Mouse (Mus musculus): ENCODE measurements at regions not wholly inside any gene's neighbourhood (a gene's known extent, or its start where the extent isn't known, plus 50 kb on each side); places are given as distances from the start of the nearest gene placed in this dataset.
A peak's percentile ranks its signal among the peaks of the same experiment; 100 is the strongest.
"Not testable (repeated sequence)": the region's sequence is repeated elsewhere in the genome, so short reads cannot be mapped to it uniquely, and the experiment has no call there.

DNA sequence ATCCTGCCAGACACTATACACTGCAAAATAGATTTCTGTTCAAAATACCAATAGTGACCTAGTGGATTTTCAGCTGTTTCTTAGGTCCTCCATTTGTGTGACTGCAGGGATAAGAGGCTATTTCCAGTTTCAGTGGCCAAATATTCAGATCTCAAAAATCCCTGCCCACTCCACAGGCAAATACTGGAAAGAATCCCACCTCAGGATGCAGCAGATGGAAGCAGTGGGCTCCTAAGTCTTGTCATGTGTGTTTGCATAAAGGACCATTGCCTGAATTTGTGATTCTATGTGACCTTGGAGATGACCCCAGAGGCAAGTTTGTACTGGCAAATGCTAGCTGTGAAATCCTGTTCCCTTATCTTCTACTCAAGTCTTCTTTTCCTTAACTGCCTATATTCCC lies 175.2 kb upstream of the Thrb start:
- no peaks in the 10 kb centered on the region for H3K36me3 ChIP-seq (ENCODE audit: control insufficient read depth, insufficient read depth, low read length)
- intact Hi-C loops (cut with DNase I): no loop called here
- no peak overlapping the region for H3K4me3 ChIP-seq
- no peaks in the 10 kb centered on the region for H3K4me1 ChIP-seq (ENCODE audit: control insufficient read depth, insufficient read depth, low read length)
- H3K27me3 ChIP-seq (ENCODE audit: control insufficient read depth, insufficient read depth, low read length): no peaks in the 10 kb centered on the region
- no peak overlapping the region for H3K9ac ChIP-seq (ENCODE audit: low read depth, low read length)
- H3K79me2 ChIP-seq (replicated peaks; ENCODE audit: control insufficient read depth, insufficient read depth, low read length): no peaks in the 10 kb centered on the region
- H3K27ac ChIP-seq: no peak overlapping the region
- TF ChIP-seq EP300 (IDR thresholded peaks at IDR 0.05; ENCODE audit: insufficient read depth, low read depth, low read length) (no peak), POLR2A (IDR thresholded peaks at IDR 0.05; ENCODE audit: insufficient read depth, low read depth, low read length) (no peak), CTCF (IDR thresholded peaks at IDR 0.05) (no peak)
- no peak for DNase-seq

DNA sequence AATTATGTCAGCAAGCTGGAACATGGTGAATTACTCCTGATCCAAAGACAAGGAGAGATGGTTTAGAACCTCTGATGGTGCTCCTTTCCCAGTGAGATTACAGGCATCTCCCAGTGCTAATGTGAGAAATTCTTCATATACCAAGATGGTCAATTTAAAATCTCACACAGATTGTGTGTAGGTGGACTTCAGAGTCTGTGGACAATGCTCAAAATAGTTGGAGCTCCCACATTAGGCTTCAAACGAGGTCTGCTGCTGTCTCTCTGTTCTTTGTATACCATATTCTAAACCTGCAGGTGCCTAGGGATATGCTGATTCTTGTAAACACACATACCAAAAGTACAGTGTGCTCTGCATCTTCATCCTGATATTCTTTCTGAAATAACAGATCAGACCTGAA lies 146.3 kb upstream of the Thrb start:
- no peak for TF ChIP-seq CTCF (IDR thresholded peaks at IDR 0.05)
- no peaks in the 10 kb centered on the region for H3K27me3 ChIP-seq (ENCODE audit: control insufficient read depth, insufficient read depth, low read length)
- no peak overlapping the region for H3K4me3 ChIP-seq
- 33% methylated on average over 1 of the region's 1 CpGs for WGBS
- intact Hi-C loops (cut with DNase I): no loop called here
- no peak overlapping the region for H3K9ac ChIP-seq (ENCODE audit: low read depth, low read length)
- DNase-seq: no peak
- no peak overlapping the region for H3K27ac ChIP-seq
- no peaks in the 10 kb centered on the region for H3K4me1 ChIP-seq (ENCODE audit: control insufficient read depth, insufficient read depth, low read length)
- no peaks in the 10 kb centered on the region for H3K79me2 ChIP-seq (replicated peaks; ENCODE audit: control insufficient read depth, insufficient read depth, low read length)
- no peaks in the 10 kb centered on the region for H3K36me3 ChIP-seq (ENCODE audit: control insufficient read depth, insufficient read depth, low read length)

DNA sequence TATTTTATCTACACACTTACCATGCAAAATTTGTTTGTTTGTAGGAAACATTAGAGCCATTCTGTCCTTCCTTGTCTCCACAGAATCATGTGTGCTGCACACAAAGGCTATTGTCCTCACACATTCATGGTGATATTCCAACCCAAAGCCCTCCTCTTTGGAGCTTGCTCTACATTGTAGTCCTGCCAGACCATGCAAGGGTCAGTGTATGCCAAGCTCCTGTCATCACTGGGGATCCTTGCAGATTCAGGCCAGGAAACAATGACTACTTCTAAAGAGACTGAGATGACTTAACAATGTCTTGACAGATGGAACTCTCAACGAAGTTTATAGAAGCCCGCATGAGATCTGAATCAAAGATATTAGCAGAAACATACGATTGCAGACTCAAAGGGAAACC lies 137.4 kb upstream of the Thrb start:
- Histone ChIP-seq H3K9ac (ENCODE audit: low read depth, low read length) (no peak overlapping the region), H3K27me3 (ENCODE audit: control insufficient read depth, insufficient read depth, low read length) (no peaks in the 10 kb centered on the region), H3K36me3 (ENCODE audit: control insufficient read depth, insufficient read depth, low read length) (no peaks in the 10 kb centered on the region), H3K4me3 (no peak overlapping the region), H3K4me1 (ENCODE audit: control insufficient read depth, insufficient read depth, low read length) (peaks cover 1% of the 10 kb centered on the region; the same call in 1 of the 2 replicates), H3K79me2 (replicated peaks; ENCODE audit: control insufficient read depth, insufficient read depth, low read length) (no peaks in the 10 kb centered on the region), H3K27ac (no peak overlapping the region)
- peak; percentile 15 to 17 for DNase-seq
- intact Hi-C loops (cut with DNase I): no loop called here
- WGBS: 54% methylated on average over 3 of the region's 3 CpGs
- TF ChIP-seq CTCF (IDR thresholded peaks at IDR 0.05) (no peak), POLR2A (IDR thresholded peaks at IDR 0.05; ENCODE audit: insufficient read depth, low read depth, low read length) (no peak), EP300 (IDR thresholded peaks at IDR 0.05; ENCODE audit: insufficient read depth, low read depth, low read length) (no peak)

DNA sequence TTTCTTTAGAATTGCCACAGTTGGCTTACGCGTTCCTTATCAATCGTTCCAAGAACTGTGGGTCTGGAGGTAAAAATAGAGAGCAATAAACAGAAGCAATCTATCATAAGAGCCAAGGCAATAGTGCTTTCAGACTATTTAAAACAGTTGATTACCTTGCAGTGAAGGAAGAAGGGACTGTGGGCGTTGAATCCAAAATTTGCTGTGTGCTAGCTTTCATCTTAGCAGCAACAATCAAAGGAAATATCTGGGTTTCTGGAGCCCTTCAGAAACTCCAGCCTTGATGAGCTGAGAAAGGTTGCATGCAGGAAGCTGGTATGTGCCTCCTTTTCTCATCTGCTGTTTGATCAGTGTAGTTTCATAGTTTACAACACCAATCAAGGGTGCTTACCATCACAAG lies 136.1 kb upstream of the Thrb start:
- no peak overlapping the region for H3K27ac ChIP-seq
- 75% methylated on average over 4 of the region's 4 CpGs for WGBS
- no peak overlapping the region for H3K9ac ChIP-seq (ENCODE audit: low read depth, low read length)
- H3K27me3 ChIP-seq (ENCODE audit: control insufficient read depth, insufficient read depth, low read length): no peaks in the 10 kb centered on the region
- H3K4me1 ChIP-seq (ENCODE audit: control insufficient read depth, insufficient read depth, low read length): peaks cover 1% of the 10 kb centered on the region; the same call in 1 of the 2 replicates
- DNase-seq: no peak
- TF ChIP-seq POLR2A (IDR thresholded peaks at IDR 0.05; ENCODE audit: insufficient read depth, low read depth, low read length): no peak
- TF ChIP-seq CTCF (IDR thresholded peaks at IDR 0.05): no peak
- TF ChIP-seq EP300 (IDR thresholded peaks at IDR 0.05; ENCODE audit: insufficient read depth, low read depth, low read length): no peak
- H3K79me2 ChIP-seq (replicated peaks; ENCODE audit: control insufficient read depth, insufficient read depth, low read length): no peaks in the 10 kb centered on the region
- H3K36me3 ChIP-seq (ENCODE audit: control insufficient read depth, insufficient read depth, low read length): no peaks in the 10 kb centered on the region
- intact Hi-C loops (cut with DNase I): no loop called here
- no peak overlapping the region for H3K4me3 ChIP-seq

DNA sequence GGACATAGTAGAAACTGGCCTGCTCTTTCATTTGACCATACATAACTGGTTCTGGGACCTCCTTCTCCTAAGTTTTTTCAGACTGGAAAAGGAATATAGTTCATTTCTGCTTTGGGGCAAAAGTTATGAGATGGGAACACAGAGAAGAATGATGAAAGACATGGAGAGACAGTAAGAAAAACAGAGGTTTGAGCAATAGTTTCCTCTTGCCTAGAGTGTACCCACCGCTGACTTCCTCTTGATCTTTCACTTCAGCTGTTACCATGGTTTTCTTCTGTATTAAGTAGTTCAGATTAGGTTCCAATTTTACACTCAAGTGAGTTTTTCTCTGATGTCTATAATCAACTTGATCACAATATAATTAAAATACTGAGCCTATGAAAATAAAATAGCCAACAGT lies 120.7 kb upstream of the Thrb start:
- intact Hi-C loops (cut with DNase I): no loop called here

DNA sequence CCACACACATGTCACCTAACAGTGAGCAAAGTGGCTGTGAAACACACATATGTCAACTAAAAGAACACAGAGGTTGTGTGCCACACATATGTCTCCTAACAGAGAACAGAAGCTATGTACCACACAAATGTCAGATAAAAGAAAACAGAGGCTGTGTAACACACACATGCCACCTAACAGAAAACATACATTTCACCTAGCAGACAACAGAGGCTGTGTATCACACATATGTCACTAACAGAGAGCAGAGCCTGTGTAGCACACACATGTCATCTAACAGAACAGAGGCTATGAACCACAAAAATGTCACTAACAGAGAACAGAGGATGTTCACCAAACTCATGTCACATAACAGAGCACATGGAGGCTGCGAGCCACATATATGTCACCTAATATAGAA lies 103.6 kb upstream of the Thrb start:
- 82% methylated on average over 1 of the region's 1 CpGs for whole genome bisulfite sequencing
- intact Hi-C loops (cut with DNase I): no loop called here
- H3K27me3 ChIP-seq (ENCODE audit: control insufficient read depth, insufficient read depth, low read length): no peaks in the 10 kb centered on the region

More for the DNA sequence above, 120.7 kb upstream of the Thrb start:
- Histone ChIP-seq H3K4me1 (ENCODE audit: control insufficient read depth, insufficient read depth, low read length) (no peaks in the 10 kb centered on the region), H3K79me2 (replicated peaks; ENCODE audit: control insufficient read depth, insufficient read depth, low read length) (no peaks in the 10 kb centered on the region), H3K27me3 (ENCODE audit: control insufficient read depth, insufficient read depth, low read length) (no peaks in the 10 kb centered on the region), H3K27ac (no peak overlapping the region), H3K36me3 (ENCODE audit: control insufficient read depth, insufficient read depth, low read length) (no peaks in the 10 kb centered on the region), H3K9ac (ENCODE audit: low read depth, low read length) (no peak overlapping the region), H3K4me3 (no peak overlapping the region)
- WGBS: 59% methylated on average over 1 of the region's 1 CpGs
- TF ChIP-seq POLR2A (IDR thresholded peaks at IDR 0.05; ENCODE audit: insufficient read depth, low read depth, low read length): no peak
- TF ChIP-seq CTCF (IDR thresholded peaks at IDR 0.05): no peak
- no peak for TF ChIP-seq EP300 (IDR thresholded peaks at IDR 0.05; ENCODE audit: insufficient read depth, low read depth, low read length)
- DNase-seq: no peak

DNA sequence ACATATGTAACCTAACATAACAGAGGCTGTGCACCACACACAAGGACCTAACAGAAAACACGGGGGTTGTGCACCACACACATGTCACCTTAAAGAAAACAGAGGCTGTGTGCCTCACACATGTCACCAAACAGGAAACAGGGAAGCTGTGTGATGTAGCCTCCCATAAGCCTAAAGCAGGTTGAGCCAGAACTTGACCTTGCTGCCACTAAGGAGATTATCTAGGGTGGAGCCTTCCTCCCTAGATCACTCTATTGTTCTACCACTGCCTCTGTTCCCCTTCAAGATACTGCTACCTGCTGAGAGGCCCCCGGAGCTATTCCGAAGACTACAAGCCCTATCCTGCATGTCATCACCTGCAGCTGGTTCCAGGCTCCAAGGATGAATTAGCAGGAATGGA lies 100.1 kb upstream of the Thrb start:
- H3K4me1 ChIP-seq (ENCODE audit: control insufficient read depth, insufficient read depth, low read length); H3K9ac ChIP-seq (ENCODE audit: low read depth, low read length); H3K27me3 ChIP-seq (ENCODE audit: control insufficient read depth, insufficient read depth, low read length); intact Hi-C loops (cut with DNase I); DNase-seq; H3K27ac ChIP-seq; H3K4me3 ChIP-seq; H3K36me3 ChIP-seq (ENCODE audit: control insufficient read depth, insufficient read depth, low read length); H3K79me2 ChIP-seq (replicated peaks; ENCODE audit: control insufficient read depth, insufficient read depth, low read length): not testable (repeated sequence)
- WGBS: 33% methylated on average over 3 of the region's 3 CpGs

More for the DNA sequence above, 103.6 kb upstream of the Thrb start:
- DNase-seq: no peak
- Histone ChIP-seq H3K36me3 (ENCODE audit: control insufficient read depth, insufficient read depth, low read length) (no peaks in the 10 kb centered on the region), H3K4me3 (no peak overlapping the region), H3K9ac (ENCODE audit: low read depth, low read length) (no peak overlapping the region), H3K27ac (no peak overlapping the region), H3K79me2 (replicated peaks; ENCODE audit: control insufficient read depth, insufficient read depth, low read length) (no peaks in the 10 kb centered on the region), H3K4me1 (ENCODE audit: control insufficient read depth, insufficient read depth, low read length) (no peaks in the 10 kb centered on the region)
- TF ChIP-seq EP300 (IDR thresholded peaks at IDR 0.05; ENCODE audit: insufficient read depth, low read depth, low read length): no peak
- TF ChIP-seq CTCF (IDR thresholded peaks at IDR 0.05): no peak
- no peak for TF ChIP-seq POLR2A (IDR thresholded peaks at IDR 0.05; ENCODE audit: insufficient read depth, low read depth, low read length)

Measured in heart, adult 2 months (tissue).